Mouse (Mus musculus): Measurements from ENCODE around the gene Cphx3. TPM values are rescaled to one million over a fixed set of nuclear protein-coding genes. Genes with fewer than 3 reads are reported as not detected.
"Not testable (repeated sequence)": the region's sequence is repeated elsewhere in the genome, so short reads cannot be mapped to it uniquely, and the experiment has no call there.

Gene Cphx3
- polyA plus RNA-seq, 1 experiment from 2014 or later: not detected

GRCm38 (mm10) chr14:26081216-26081615 lies 881 bp upstream of the Cphx3 start, which contains the start of gene Cphx2:
Gene Cphx2, plus strand, starts transcription at chr14:26081516.
- not testable (repeated sequence) for ATAC-seq (ENCODE audit: low FRiP score, low read depth); H3K27ac ChIP-seq (replicated peaks); H3K9me3 ChIP-seq; H3K9ac ChIP-seq; H3K4me2 ChIP-seq; H3K4me3 ChIP-seq; H3K4me1 ChIP-seq (replicated peaks); H3K36me3 ChIP-seq; H3K27me3 ChIP-seq
- WGBS: no CpG with 5 or more reads among the region's 6 CpGs

DNA sequence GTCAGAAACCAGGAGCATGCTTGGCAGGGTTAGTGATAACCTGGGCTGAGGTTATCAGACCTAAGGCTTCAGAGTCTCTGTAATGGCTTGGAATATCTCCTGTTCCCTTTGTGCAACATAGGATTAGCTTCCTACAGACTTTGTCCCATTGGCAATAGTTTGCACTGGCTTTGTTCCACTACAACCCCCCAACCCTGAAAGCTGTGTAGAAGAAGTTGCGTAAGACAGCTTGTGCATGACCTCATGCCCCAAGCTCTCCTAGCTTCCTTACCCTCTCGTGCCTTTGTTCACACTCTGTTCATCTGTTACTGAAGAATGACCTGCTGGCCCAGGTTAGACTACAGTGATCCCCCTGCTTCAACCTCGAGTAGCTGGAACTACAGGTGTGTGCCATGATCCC lies 15.5 kb downstream of the Cphx3 start:
- not testable (repeated sequence) for H3K4me1 ChIP-seq (replicated peaks); H3K36me3 ChIP-seq; H3K27me3 ChIP-seq; ATAC-seq (ENCODE audit: low FRiP score, low read depth); H3K27ac ChIP-seq (replicated peaks); H3K4me2 ChIP-seq; H3K9me3 ChIP-seq; H3K4me3 ChIP-seq; H3K9ac ChIP-seq
- no CpG with 5 or more reads among the region's 3 CpGs for WGBS

DNA sequence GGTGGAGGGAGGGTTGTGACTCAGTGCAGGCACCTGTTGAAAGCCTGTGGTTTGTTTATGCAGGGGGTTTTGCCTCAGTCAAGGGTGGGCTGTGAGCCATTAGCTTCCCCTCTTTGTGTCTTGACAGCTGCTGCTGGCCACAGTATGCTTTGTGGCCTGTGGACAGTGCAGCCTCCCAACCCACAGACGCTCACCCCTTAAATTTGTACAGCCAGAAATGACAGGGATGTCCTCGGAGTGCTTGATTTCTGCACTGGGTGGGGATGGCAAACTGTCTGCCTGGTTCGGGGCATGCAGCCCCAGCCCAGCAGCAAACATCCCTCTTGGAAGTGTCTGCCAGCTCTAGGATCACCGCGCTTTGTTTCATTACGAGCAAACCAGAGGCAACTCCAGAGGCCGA lies 36.1 kb downstream of the Cphx3 start, which contains the start of gene Duxbl2:
Gene Duxbl2 (plus strand): TSS at position 200 of the 400 bp plus-strand sequence.
- no CpG with 5 or more reads among the region's 7 CpGs for WGBS
- not testable (repeated sequence) for H3K4me3 ChIP-seq; H3K36me3 ChIP-seq; H3K9me3 ChIP-seq; H3K27me3 ChIP-seq; H3K4me1 ChIP-seq (replicated peaks); H3K9ac ChIP-seq; H3K27ac ChIP-seq (replicated peaks); H3K4me2 ChIP-seq; ATAC-seq (ENCODE audit: low FRiP score, low read depth)

GRCm38 (mm10) chr14:26118550-26119000 lies 36.5 kb downstream of the Cphx3 start:
- not testable (repeated sequence) for H3K9me3 ChIP-seq; H3K27me3 ChIP-seq; H3K9ac ChIP-seq; H3K4me1 ChIP-seq (replicated peaks); H3K4me3 ChIP-seq; H3K36me3 ChIP-seq; H3K4me2 ChIP-seq; H3K27ac ChIP-seq (replicated peaks)
- no CpG with 5 or more reads among the region's 18 CpGs for WGBS
- peak; percentile 88 for ATAC-seq (ENCODE audit: low FRiP score, low read depth)

DNA sequence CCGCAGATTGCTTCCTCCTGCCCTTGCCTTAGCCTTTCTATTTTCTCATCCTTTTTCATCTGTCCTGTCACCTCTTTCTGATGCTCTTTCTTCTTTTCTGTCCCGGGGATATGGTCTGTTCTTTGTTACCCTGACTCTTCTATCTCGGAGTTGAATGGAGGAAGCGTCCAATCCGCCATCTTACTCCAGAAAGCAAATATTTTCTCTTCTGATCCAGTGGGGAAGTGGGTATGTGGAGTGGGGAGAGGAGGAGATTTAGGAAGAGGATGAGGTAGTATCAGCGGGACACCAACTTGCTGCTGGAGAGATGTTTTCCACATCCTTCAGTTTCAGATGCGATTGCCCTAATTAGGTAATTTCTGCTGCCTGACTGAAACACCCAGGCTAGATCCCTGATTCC lies 37.0 kb downstream of the Cphx3 start:
- not testable (repeated sequence) for ATAC-seq (ENCODE audit: low FRiP score, low read depth); H3K4me1 ChIP-seq (replicated peaks); H3K4me3 ChIP-seq

DNA sequence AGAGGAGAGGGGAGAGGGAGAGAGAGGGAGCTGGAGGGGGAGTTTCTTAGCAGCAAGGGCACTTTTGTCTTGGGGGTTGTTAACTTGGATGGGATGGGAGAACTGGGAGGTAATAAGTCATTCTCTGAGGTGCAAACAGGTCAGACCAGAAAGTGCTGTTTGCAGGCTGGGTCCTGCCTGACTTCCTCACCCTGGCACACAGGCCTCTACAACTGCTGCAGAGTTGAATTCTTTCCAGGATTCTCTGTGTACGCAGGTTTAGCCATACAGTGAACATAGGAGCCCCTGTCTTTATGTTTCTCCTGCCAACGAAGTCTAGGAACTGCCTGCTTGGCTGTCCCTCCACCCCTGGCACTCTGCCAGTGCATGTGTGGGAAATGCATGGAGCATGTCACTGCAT lies 65.0 kb downstream of the Cphx3 start:
- ATAC-seq (ENCODE audit: low FRiP score, low read depth): not testable (repeated sequence)

More for the DNA sequence above, 37.0 kb downstream of the Cphx3 start:
- not testable (repeated sequence) for H3K4me2 ChIP-seq; H3K9me3 ChIP-seq; H3K27ac ChIP-seq (replicated peaks); H3K9ac ChIP-seq; H3K27me3 ChIP-seq; H3K36me3 ChIP-seq
- WGBS: no CpG with 5 or more reads among the region's 7 CpGs

GRCm38 (mm10) chr14:26156032-26156431 lies 73.9 kb downstream of the Cphx3 start:
- not testable (repeated sequence) for H3K9ac ChIP-seq

More for the DNA sequence above, 65.0 kb downstream of the Cphx3 start:
- H3K4me3 ChIP-seq; H3K9me3 ChIP-seq; H3K27ac ChIP-seq (replicated peaks); H3K27me3 ChIP-seq; H3K4me2 ChIP-seq; H3K9ac ChIP-seq; H3K4me1 ChIP-seq (replicated peaks); H3K36me3 ChIP-seq: not testable (repeated sequence)
- WGBS: no CpG with 5 or more reads among the region's 2 CpGs

GRCm38 (mm10) chr14:26161156-26161555 lies 79.1 kb downstream of the Cphx3 start:
- H3K27me3 ChIP-seq; H3K4me1 ChIP-seq (replicated peaks); H3K4me3 ChIP-seq; H3K9ac ChIP-seq; ATAC-seq (ENCODE audit: low FRiP score, low read depth); H3K27ac ChIP-seq (replicated peaks); H3K9me3 ChIP-seq; H3K36me3 ChIP-seq; H3K4me2 ChIP-seq: not testable (repeated sequence)
- whole genome bisulfite sequencing: no CpG with 5 or more reads among the region's 9 CpGs

More at GRCm38 (mm10) chr14:26156032-26156431, 73.9 kb downstream of the Cphx3 start:
- not testable (repeated sequence) for H3K27me3 ChIP-seq; H3K27ac ChIP-seq (replicated peaks); H3K4me3 ChIP-seq; H3K36me3 ChIP-seq; H3K4me1 ChIP-seq (replicated peaks); H3K4me2 ChIP-seq; H3K9me3 ChIP-seq; ATAC-seq (ENCODE audit: low FRiP score, low read depth)
- WGBS: no CpG with 5 or more reads among the region's 7 CpGs

DNA sequence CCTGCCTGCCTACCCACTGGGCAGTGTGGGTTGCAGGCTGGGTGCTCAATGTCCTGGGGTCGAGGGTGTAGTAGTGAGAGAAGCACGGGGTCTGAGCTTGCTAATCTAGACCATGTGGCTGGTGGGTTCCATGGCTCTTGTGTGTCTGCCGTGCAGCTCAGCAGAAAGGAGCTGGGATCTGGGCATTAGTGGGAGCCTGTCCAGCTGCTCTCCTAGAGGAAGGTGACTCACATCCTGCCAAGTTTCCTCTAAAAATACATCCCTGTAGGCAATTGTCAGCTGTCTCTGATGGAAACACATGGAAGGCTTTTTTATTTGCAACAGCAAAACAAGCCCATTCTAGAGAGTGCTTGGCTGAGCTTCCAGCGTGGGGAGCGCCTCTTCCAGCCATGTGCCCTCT lies 80.3 kb downstream of the Cphx3 start:
- H3K9ac ChIP-seq; H3K9me3 ChIP-seq; H3K27me3 ChIP-seq; H3K4me3 ChIP-seq; H3K27ac ChIP-seq (replicated peaks); H3K36me3 ChIP-seq; H3K4me2 ChIP-seq; ATAC-seq (ENCODE audit: low FRiP score, low read depth); H3K4me1 ChIP-seq (replicated peaks): not testable (repeated sequence)
- no CpG with 5 or more reads among the region's 5 CpGs for WGBS

- WGBS: no CpG with 5 or more reads among the region's 12 CpGs
- H3K9me3 ChIP-seq; H3K4me1 ChIP-seq (replicated peaks); ATAC-seq (ENCODE audit: low FRiP score, low read depth); H3K4me2 ChIP-seq; H3K4me3 ChIP-seq; H3K27ac ChIP-seq (replicated peaks); H3K27me3 ChIP-seq; H3K9ac ChIP-seq; H3K36me3 ChIP-seq: not testable (repeated sequence)
These were observed 83.2 kb downstream of the Cphx3 start for GRCm38 (mm10) chr14:26165266-26165665.

DNA sequence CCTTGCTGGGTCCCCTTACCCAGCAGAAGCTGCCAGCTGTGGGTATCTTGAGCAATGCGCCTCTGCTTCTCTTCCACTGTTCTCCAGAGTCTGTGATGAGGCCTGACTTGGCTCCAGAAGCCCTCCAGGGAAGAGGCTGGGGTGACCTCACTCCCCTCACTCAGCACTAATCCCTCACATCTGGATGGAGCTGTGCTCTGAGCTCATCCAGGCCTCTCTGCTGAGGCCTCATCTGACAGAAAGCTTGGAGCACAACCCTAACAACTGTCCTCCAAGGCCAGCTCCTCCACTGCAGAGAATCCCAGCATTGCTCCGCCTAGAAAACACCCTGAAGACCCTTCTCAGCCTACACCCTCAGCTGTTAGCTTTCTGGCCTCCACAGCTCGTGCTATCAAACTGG lies 91.9 kb downstream of the Cphx3 start:
- H3K9me3 ChIP-seq; H3K4me3 ChIP-seq; ATAC-seq (ENCODE audit: low FRiP score, low read depth); H3K9ac ChIP-seq; H3K36me3 ChIP-seq; H3K27me3 ChIP-seq; H3K4me2 ChIP-seq; H3K4me1 ChIP-seq (replicated peaks); H3K27ac ChIP-seq (replicated peaks): not testable (repeated sequence)
- no CpG with 5 or more reads among the region's 3 CpGs for WGBS

GRCm38 (mm10) chr14:26175028-26175427 lies 92.9 kb downstream of the Cphx3 start:
- not testable (repeated sequence) for H3K9me3 ChIP-seq; H3K4me2 ChIP-seq; H3K36me3 ChIP-seq; H3K4me3 ChIP-seq; H3K27me3 ChIP-seq; H3K27ac ChIP-seq (replicated peaks); ATAC-seq (ENCODE audit: low FRiP score, low read depth); H3K4me1 ChIP-seq (replicated peaks); H3K9ac ChIP-seq
- WGBS: no CpG with 5 or more reads among the region's 6 CpGs

GRCm38 (mm10) chr14:26181660-26182059 lies 99.6 kb downstream of the Cphx3 start:
- not testable (repeated sequence) for H3K36me3 ChIP-seq; H3K9ac ChIP-seq; H3K27ac ChIP-seq (replicated peaks); H3K27me3 ChIP-seq; H3K4me2 ChIP-seq; H3K4me3 ChIP-seq; H3K9me3 ChIP-seq; H3K4me1 ChIP-seq (replicated peaks); ATAC-seq (ENCODE audit: low FRiP score, low read depth)
- no CpG with 5 or more reads among the region's 10 CpGs for WGBS

Measured in hindbrain, embryonic 15.5 days (tissue).